Mouse (Mus musculus): ENCODE data around the gene Gnmt.

Gene Gnmt

GRCm38 (mm10) chr17:46741305-46741704 lies 12.3 kb upstream of the Gnmt start:
- no peak for DNase-seq

DNA sequence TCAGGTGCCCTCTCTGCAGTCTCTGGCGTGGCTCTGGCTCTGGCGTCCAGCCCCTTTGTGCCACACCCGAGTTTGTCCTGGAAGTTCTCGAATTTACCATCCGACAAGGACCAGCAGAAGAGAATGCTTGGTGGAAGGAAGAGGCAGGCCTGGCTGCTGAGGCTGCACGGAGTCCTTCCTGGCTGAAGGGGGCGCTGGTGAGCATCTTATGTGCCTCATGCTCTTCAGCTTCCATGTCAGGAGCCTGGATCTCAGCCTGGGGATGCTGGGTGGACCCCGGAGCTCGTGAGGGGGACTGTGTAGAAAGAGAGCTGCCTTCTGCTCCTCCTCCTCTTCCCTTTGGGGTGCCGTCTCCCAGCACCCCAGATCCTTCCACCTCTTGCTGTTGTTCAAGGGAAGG lies 7.2 kb upstream of the Gnmt start:
- peak; percentile 27 for DNase-seq

DNA sequence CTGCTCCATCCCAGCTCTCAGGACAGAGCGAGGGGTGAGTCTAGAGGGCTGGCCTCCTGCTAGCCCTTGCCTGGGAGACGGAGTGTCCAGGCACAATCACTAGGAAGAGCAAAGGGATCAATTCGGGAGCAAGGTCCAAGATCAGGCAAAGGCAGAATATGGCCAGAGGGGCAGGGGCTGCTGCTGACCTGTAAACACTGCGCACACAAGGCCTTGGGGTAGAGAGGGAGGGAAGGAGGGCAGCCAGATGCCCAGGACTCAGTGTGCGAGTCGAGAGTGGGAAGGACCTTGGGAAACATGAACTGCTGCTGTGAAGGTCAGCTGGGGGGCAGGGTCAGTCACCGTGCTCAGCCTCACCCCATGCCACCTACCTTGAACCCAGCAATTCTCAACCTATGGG lies 6.3 kb upstream of the Gnmt start:
- no peak for DNase-seq

DNA sequence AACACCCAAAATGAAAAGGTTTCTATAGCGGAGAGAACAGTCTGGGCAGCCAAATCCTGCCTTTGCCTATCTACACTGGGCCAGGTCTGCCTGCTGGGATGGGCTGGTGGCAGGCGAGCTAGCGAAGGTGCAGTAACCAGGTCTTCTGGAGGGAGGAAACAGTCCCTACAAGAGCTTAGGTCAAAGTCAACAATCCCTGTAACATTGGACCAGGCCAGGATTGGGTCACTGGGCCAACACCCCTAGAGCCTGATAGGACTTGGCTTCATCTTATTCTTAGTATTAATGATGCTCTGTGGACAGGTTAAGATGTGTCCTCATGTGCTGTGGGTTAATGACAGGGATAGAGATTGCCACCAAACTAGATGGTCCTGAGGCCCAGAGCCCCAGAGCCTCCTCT lies 5.1 kb upstream of the Gnmt start:
- no peak for DNase-seq

DNA sequence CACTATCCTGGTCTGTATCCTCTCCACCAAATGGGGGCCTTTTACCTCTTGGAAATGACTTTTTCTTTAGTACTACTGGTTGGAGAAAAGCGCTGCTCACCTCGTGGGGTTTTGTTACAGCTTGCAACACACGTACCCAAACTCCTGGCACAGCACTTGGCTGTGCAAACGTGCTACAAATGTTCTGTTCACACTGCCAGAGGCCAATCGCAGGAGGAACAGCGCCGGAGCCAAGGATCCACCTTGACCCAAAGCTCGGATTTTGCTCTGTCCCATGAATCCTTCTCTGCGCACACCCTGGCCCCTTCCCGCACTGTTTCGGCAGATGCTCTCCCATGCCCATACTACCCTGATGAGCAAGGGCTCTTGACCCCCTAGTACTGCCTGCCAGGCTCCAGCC lies 472 bp downstream of the Gnmt start:
- DNase-seq: no peak

DNA sequence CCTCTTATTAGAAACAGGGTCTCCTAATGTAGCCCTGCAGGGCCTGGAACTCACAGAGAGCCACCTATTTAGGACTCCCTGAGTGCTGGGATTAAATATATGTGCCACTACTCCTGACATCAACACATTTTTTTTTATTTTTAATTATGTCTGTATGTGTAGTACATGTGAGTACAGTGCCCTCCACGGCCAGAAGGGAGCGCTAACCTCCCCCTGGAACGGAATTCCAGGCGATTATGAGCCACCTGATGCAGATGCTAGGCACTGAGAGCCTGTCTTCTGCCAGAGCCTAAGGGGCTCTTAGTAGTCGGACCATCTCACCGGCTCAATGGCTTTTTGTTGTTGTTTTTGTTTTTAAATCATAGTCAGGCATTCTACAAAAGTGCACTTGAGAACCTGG lies 947 bp downstream of the Gnmt start:
- DNase-seq: peak; percentile 67

- no peak for DNase-seq
Observed at GRCm38 (mm10) chr17:46727271-46727670, 1.7 kb downstream of the Gnmt start.

DNA sequence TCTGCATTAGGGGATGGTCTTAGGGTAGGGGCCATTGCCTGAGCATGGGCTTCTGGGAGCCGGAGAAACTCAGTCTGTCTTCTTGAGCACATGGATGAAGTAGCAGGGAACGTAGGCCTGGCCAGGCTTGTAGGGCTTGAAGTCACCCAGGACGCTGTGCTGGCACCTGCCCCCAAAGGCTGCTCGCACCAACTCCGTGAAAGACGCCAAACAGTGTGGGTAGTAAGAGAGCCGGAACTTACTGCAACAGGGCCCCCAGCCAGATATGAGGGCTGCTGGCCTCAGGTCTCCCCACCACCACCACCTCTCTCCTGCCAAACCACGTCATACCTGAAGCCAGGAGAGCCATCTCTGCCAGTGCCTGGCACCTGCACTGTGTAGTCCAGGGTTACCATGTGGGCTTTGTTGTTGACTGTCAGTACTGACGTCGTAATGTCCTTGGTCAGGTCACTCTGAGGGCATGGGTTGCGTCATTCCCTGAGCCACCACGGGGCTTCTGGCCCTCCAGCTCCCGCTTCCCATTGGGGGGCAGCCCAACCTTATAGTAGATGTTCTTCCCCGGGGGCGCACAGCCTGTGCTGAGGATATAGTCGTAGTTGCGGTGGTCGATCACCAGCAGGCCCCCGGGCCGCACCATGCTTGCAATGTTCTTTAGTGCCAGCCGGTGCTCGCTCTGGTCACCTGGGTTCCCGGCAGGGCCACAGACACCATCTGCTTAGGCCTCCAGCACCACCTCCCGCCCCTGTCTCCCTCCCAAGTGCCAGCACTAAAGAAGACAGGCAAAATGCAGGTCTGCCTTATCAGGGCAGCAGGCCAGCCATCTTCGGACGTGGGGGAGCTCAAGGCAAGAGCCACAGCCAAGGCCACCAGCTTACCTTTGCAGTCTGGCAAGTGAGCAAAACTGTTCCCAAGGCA lies 3.0 kb downstream of the Gnmt start:
- DNase-seq: no peak

GRCm38 (mm10) chr17:46725273-46725672 lies 3.7 kb downstream of the Gnmt start:
- peak; percentile 53 for DNase-seq

- no peak for DNase-seq
Observed at GRCm38 (mm10) chr17:46724477-46725084, 4.4 kb downstream of the Gnmt start.

DNA sequence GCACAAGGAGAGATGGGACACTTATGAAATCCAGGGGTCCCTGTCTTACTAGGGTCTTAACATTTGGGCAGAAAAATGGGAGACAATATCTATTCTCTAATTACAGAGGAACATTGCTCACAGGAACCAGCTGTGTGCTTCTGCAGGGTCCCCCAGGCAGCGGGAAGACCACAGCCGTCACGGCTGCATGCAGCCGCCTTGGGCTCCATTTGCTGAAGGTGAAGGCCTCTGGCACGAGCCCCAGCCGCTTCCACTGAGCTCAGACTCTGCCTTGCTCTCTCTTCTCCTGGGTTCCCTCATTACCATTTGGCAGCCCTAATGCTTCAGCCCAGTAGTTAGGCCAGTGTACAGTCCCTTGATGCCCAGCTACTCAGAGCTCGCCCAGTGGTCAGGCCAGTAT lies 7.9 kb downstream of the Gnmt start:
- DNase-seq: no peak

GRCm38 (mm10) chr17:46714756-46715481 lies 14.0 kb downstream of the Gnmt start:
- peak; percentile 61 for DNase-seq

DNA sequence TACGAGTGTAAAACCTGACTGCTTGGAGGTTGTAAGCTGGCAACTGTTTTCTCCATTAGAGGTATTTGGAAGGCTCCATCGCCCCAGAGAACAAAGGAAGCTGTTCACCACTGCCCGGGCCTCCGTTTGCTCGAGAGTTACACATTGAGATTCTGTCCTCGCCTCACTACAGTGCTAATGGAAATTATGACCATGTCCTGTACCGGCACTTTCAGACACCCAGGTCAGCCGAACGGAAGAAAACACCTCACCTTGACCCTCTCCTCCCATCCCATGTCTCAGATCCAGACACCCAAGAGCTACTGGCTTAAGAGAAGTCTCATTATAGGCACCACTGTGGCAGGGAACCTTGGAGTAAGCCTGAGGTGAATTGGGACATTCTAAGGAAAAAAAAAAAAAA lies 15.1 kb downstream of the Gnmt start:
- no peak for DNase-seq

DNA sequence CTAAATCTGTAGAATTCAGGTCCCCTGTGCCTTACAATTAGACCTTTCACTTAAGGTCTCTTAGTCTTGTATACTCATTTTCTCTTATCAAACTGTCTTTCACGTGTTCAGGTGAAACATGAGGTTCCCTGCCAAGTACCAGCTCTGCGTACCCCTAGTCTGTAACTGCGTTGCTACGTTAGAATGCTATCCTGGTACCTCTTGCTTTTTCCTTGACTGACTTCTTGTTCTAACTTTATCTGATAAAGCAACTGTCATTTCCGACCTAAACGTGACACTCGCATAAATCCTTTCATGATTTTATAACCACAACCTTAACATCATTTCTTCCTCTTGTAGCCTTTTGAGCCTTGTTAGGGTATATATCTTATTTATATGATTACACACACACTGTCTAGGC lies 16.5 kb downstream of the Gnmt start:
- DNase-seq: no peak

DNA sequence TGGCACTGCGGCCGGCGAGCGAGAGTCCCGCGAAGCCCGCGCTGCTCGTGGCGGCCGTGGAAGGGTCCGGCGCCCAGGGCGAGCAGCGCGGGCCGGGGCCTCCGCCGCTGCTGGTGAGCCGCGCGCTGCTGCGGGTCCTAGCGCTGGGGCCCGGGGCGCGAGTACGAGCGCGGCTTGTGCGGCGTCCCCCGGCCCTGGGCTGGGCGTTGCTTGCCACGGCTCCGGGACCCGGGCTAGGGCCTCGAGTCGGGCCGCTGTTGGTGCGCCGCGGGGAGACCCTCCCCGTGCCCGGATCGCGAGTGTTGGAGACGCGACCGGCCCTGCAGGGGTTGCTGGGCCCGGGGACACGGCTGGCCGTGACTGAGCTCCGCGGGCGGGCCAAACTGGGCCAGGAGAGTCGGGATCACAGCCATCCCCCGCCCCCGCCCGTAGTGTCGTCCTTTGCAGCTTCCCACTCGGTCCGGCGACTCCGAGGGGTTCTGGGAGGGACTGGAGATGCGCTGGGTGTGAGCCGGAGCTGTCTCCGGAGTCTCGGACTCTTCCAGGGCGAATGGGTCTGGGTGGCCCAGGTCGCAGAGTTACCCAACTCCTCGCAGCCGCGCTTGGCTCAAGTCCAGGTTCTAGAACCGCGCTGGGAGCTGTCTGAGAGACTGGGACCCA lies 17.2 kb downstream of the Gnmt start:
- DNase-seq: peak; percentile 43

DNA sequence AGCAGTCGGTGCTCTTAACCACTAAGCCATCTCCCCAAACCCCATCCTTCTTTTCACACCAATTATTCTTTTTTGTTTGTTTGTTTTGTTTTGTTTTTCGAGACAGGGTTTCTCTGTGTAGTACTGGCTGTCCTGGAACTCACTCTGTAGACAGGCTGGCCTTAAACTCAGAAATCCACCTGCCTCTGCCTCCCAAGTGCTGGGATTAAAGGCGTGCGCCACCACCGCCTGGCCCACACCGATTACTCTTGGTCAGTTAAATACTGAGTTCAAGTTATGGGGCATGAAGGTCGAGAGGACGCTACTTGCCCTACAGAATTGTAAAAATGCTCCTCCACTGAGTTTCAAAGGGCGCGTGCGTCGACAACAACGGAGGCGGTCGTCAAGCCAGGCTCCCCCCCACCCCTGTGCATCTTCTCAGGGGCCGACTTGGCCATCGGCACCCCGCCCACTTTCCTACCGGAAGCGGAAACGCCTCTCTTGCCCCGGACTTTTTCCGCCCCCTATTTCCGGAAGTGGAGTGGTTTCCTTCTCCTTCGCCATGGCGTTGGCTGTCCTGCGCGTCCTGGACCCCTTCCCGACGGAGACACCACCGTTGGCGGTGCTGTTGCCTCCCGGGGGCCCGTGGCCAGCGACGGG lies 17.9 kb downstream of the Gnmt start, which contains the start of gene Pex6:
Pex6 (plus strand) TSS at position 505 of the 639 bp plus-strand sequence.
- peak; percentile 96 for DNase-seq

DNA sequence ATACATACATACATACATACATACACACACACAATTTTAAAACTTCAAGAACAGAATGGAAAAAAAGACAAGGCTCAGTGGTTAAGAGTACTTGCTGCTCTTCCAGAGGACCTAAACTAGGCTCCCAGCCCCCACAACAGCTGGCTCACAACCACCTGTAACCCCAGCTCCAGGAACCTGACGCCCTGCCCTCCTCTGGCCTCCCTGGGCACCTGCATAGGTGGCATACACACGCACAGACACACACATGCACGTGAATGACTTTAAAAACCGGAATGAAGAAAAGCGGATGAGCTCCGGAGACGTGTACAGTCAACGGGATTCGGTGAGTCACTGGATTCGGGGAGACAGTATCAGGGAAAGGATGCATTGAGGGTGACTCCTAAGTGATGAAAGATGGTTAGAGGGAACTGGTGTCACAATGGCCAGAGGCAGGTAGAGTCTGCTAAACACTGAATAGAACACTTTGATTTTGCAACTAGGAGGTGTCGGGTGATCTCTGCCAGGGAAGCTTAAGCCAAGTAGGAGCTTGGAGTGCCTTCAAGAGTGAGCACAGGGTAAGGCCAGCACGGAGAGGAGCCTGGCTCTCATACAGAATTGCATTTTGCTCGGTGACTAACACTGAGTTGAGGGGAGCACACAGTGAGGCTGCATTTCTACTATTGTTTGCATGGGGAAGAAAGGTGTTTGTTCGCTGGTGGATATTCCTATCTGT lies 22.4 kb downstream of the Gnmt start:
- peak; percentile 69 for DNase-seq

- DNase-seq: peak; percentile 99
Observed at GRCm38 (mm10) chr17:46704887-46705835, 23.8 kb downstream of the Gnmt start, which contains the start of gene Ppp2r5d. Gene Ppp2r5d (minus strand): TSS chr17:46705111.

GRCm38 (mm10) chr17:46703971-46704886 lies 24.7 kb downstream of the Gnmt start:
- no peak for DNase-seq

Data from lung, postnatal 36 days (tissue).